Mouse (Mus musculus): ENCODE measurements around the gene Svep1. TPM values are rescaled to one million over a fixed set of nuclear protein-coding genes. Genes with fewer than 3 reads are reported as not detected.

Gene Svep1
- polyA plus RNA-seq, 2 experiments: 0.29 to 0.34 TPM

DNA sequence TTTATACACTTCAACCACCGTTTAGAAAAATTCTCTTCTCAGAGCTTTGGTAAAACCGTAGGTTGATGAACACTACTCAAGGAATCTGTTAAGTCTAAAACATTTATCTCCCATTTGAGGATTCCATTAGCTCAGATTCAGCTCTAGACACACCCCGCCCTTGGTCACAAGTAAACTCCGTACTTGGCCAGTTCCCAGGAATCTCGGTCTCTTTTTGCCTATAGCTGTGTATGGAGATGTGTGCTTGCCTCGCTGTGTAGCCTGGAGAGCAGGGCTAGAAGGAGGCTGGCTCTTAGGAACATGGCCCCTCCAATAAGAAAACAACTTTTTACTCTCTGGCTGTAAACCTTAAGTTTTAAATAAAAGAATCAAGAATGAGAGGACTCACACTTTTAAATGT, 96.9 kb downstream of the Svep1 start:
- TF ChIP-seq EP300 (IDR thresholded peaks at IDR 0.05; ENCODE audit: low read depth): no peak
- no peak for TF ChIP-seq CTCF (IDR thresholded peaks at IDR 0.05; ENCODE audit: low read depth)
- DNase-seq (ENCODE audit: low read depth in 3 of 3, low spot score in 3 of 3) (no peak), ATAC-seq (ENCODE audit: insufficient read depth) (no peak)
- Histone ChIP-seq H3K4me1 (replicated peaks; ENCODE audit: control insufficient read depth in 2 of 2, insufficient read depth in 2 of 2, low read length in 1 of 2) (no peaks in the 10 kb centered on the region), H3K4me3 (ENCODE audit: insufficient read depth in 1 of 2, low read depth in 2 of 2, low read length in 2 of 2) (no peak overlapping the region), H3K36me3 (replicated peaks; ENCODE audit: control insufficient read depth, insufficient read depth, low read depth) (no peaks in the 10 kb centered on the region), H3K27me3 (ENCODE audit: control insufficient read depth, insufficient read depth, low read length) (no peaks in the 10 kb centered on the region), H3K9me3 (ENCODE audit: control insufficient read depth, low read length) (no peaks in the 10 kb centered on the region), H3K9ac (replicated peaks) (no peak overlapping the region), H3K4me2 (ENCODE audit: low read depth) (no peak overlapping the region), H3K27ac (no peak overlapping the region)
- WGBS (ENCODE audit: insufficient replicate concordance): 70% methylated on average over 6 of the region's 6 CpGs

DNA sequence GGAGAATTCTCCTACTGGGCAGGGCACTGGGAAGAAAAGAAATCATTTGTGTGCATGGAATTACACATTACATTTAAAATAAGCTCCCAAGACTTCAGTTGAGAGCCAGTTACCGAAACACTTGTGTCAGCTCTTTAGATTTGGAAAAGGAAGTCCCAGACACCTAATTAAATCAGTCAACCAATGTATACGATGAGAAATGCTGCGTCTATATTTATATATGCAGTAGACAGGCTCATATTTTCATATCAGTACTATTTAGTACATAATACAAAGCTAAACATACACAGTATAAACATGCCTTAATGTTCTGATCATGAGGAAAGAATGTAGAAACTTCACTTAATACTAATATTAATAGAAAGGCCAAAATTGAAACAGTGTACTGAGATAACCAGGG, 98.3 kb downstream of the Svep1 start:
- TF ChIP-seq CTCF (IDR thresholded peaks at IDR 0.05; ENCODE audit: low read depth) (no peak), EP300 (IDR thresholded peaks at IDR 0.05; ENCODE audit: low read depth) (no peak)
- Histone ChIP-seq H3K36me3 (replicated peaks; ENCODE audit: control insufficient read depth, insufficient read depth, low read depth) (no peaks in the 10 kb centered on the region), H3K27me3 (ENCODE audit: control insufficient read depth, insufficient read depth, low read length) (no peaks in the 10 kb centered on the region), H3K9me3 (ENCODE audit: control insufficient read depth, low read length) (no peaks in the 10 kb centered on the region), H3K4me2 (ENCODE audit: low read depth) (no peak overlapping the region), H3K27ac (no peak overlapping the region), H3K4me3 (ENCODE audit: insufficient read depth in 1 of 2, low read depth in 2 of 2, low read length in 2 of 2) (no peak overlapping the region), H3K9ac (replicated peaks) (no peak overlapping the region), H3K4me1 (replicated peaks; ENCODE audit: control insufficient read depth in 2 of 2, insufficient read depth in 2 of 2, low read length in 1 of 2) (no peaks in the 10 kb centered on the region)
- WGBS (ENCODE audit: insufficient replicate concordance): 61% methylated on average over 3 of the region's 3 CpGs
- DNase-seq (ENCODE audit: low read depth in 3 of 3, low spot score in 3 of 3): no peak
- ATAC-seq (ENCODE audit: insufficient read depth): no peak

GRCm38 (mm10) chr4:58097732-58098131, 108.9 kb downstream of the Svep1 start:
- Histone ChIP-seq H3K36me3 (replicated peaks; ENCODE audit: control insufficient read depth, insufficient read depth, low read depth) (no peaks in the 10 kb centered on the region), H3K4me1 (replicated peaks; ENCODE audit: control insufficient read depth in 2 of 2, insufficient read depth in 2 of 2, low read length in 1 of 2) (no peaks in the 10 kb centered on the region), H3K4me2 (ENCODE audit: low read depth) (no peak overlapping the region), H3K4me3 (ENCODE audit: insufficient read depth in 1 of 2, low read depth in 2 of 2, low read length in 2 of 2) (no peak overlapping the region), H3K27me3 (ENCODE audit: control insufficient read depth, insufficient read depth, low read length) (no peaks in the 10 kb centered on the region), H3K9me3 (ENCODE audit: control insufficient read depth, low read length) (no peaks in the 10 kb centered on the region), H3K9ac (replicated peaks) (no peak overlapping the region), H3K27ac (no peak overlapping the region)
- DNase-seq (ENCODE audit: low read depth in 3 of 3, low spot score in 3 of 3) (no peak), ATAC-seq (ENCODE audit: insufficient read depth) (no peak)
- WGBS (ENCODE audit: insufficient replicate concordance): 42% methylated on average over 9 of the region's 9 CpGs
- TF ChIP-seq CTCF (IDR thresholded peaks at IDR 0.05; ENCODE audit: low read depth): no peak
- TF ChIP-seq EP300 (IDR thresholded peaks at IDR 0.05; ENCODE audit: low read depth): no peak

DNA sequence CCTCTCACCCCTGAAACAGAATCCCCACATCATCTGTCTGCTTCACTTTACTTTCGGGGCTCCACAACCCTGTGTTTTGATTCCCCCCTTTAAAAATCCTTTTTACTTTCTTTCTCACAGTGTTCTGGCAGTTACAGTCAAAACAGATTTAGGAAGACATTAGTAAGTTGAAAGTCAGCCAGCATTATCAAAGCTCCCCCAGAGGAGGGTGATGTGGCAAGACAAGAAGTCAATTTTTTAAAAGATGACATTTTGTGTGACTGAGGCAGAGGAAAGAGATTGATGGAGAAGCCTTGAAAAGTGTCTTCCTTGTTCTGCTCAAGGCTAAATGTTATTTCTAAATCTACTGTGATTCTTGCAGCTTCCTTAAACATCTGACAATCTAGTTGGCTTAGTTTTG, 119.9 kb downstream of the Svep1 start:
- H3K4me3 ChIP-seq (ENCODE audit: insufficient read depth in 1 of 2, low read depth in 2 of 2, low read length in 2 of 2): no peak overlapping the region
- no peaks in the 10 kb centered on the region for H3K36me3 ChIP-seq (replicated peaks; ENCODE audit: control insufficient read depth, insufficient read depth, low read depth)
- TF ChIP-seq EP300 (IDR thresholded peaks at IDR 0.05; ENCODE audit: low read depth): no peak
- TF ChIP-seq CTCF (IDR thresholded peaks at IDR 0.05; ENCODE audit: low read depth): no peak
- H3K4me1 ChIP-seq (replicated peaks; ENCODE audit: control insufficient read depth in 2 of 2, insufficient read depth in 2 of 2, low read length in 1 of 2): no peaks in the 10 kb centered on the region
- no peak overlapping the region for H3K4me2 ChIP-seq (ENCODE audit: low read depth)
- DNase-seq (ENCODE audit: low read depth in 3 of 3, low spot score in 3 of 3): no peak
- H3K9ac ChIP-seq (replicated peaks): no peak overlapping the region
- no peak overlapping the region for H3K27ac ChIP-seq
- H3K27me3 ChIP-seq (ENCODE audit: control insufficient read depth, insufficient read depth, low read length): no peaks in the 10 kb centered on the region
- WGBS (ENCODE audit: insufficient replicate concordance): 46% methylated on average over 1 of the region's 1 CpGs
- no peaks in the 10 kb centered on the region for H3K9me3 ChIP-seq (ENCODE audit: control insufficient read depth, low read length)
- ATAC-seq (ENCODE audit: insufficient read depth): no peak

GRCm38 (mm10) chr4:58086151-58086550, 120.5 kb downstream of the Svep1 start:
- Histone ChIP-seq H3K4me3 (ENCODE audit: insufficient read depth in 1 of 2, low read depth in 2 of 2, low read length in 2 of 2) (no peak overlapping the region), H3K4me2 (ENCODE audit: low read depth) (no peak overlapping the region), H3K4me1 (replicated peaks; ENCODE audit: control insufficient read depth in 2 of 2, insufficient read depth in 2 of 2, low read length in 1 of 2) (no peaks in the 10 kb centered on the region), H3K9ac (replicated peaks) (no peak overlapping the region), H3K27me3 (ENCODE audit: control insufficient read depth, insufficient read depth, low read length) (no peaks in the 10 kb centered on the region), H3K27ac (no peak overlapping the region), H3K9me3 (ENCODE audit: control insufficient read depth, low read length) (no peaks in the 10 kb centered on the region), H3K36me3 (replicated peaks; ENCODE audit: control insufficient read depth, insufficient read depth, low read depth) (no peaks in the 10 kb centered on the region)
- 21% methylated on average over 4 of the region's 4 CpGs for WGBS (ENCODE audit: insufficient replicate concordance)
- no peak for TF ChIP-seq EP300 (IDR thresholded peaks at IDR 0.05; ENCODE audit: low read depth)
- TF ChIP-seq CTCF (IDR thresholded peaks at IDR 0.05; ENCODE audit: low read depth): no peak
- DNase-seq (ENCODE audit: low read depth in 3 of 3, low spot score in 3 of 3) (no peak), ATAC-seq (ENCODE audit: insufficient read depth) (no peak)

Data from liver, embryonic 14.5 days (tissue).